Mouse (Mus musculus): ENCODE data around the gene Vmn1r157. TPM values are rescaled to one million over a fixed set of nuclear protein-coding genes. Genes with fewer than 3 reads are reported as not detected.
"Not testable (repeated sequence)": the region's sequence is repeated elsewhere in the genome, so short reads cannot be mapped to it uniquely, and the experiment has no call there.

The Vmn1r157 gene
- total RNA-seq (2021): not detected

GRCm38 (mm10) chr7:22761397-22761796 is at the start of gene Vmn1r157:
Vmn1r157 (plus strand) TSS chr7:22761697.
- intact Hi-C loops (cut with DNase I); DNase-seq (ENCODE audit: low spot score): not testable (repeated sequence)

GRCm38 (mm10) chr7:22719610-22720009 is 41.9 kb upstream of the Vmn1r157 start, which contains the start of gene Gm4567:
Gm4567 (minus strand) TSS chr7:22719710.
- intact Hi-C loops (cut with DNase I); DNase-seq (ENCODE audit: low spot score): not testable (repeated sequence)

GRCm38 (mm10) chr7:22775981-22776380 is 14.5 kb downstream of the Vmn1r157 start:
- DNase-seq (ENCODE audit: low spot score); intact Hi-C loops (cut with DNase I): not testable (repeated sequence)

- intact Hi-C loops (cut with DNase I); DNase-seq (ENCODE audit: low spot score): not testable (repeated sequence)
Measured at GRCm38 (mm10) chr7:22790682-22791081, 29.2 kb downstream of the Vmn1r157 start, which contains the start of gene Vmn1r158. Vmn1r158 (minus strand) TSS chr7:22790782.

Other genes starting within 250 kb of the Vmn1r157 start
- gene Vmn1r152, start 238.7 kb upstream of the Vmn1r157 start, total RNA-seq (2021): not detected
- gene Gm8677, start 226.8 kb upstream of the Vmn1r157 start, total RNA-seq (2021): not detected
- gene Gm4201, start 196.4 kb upstream of the Vmn1r157 start, total RNA-seq (2021): not detected
- gene Gm4565, start 173.6 kb upstream of the Vmn1r157 start, total RNA-seq (2021): not detected
- not detected for gene Vmn1r155, start 103.7 kb upstream of the Vmn1r157 start, total RNA-seq (2021)
- not detected for gene Gm8693, start 69.4 kb upstream of the Vmn1r157 start, total RNA-seq (2021)
- not detected for gene Gm4567, start 42.0 kb upstream of the Vmn1r157 start, total RNA-seq (2021)
- gene Vmn1r158, start 29.1 kb downstream of the Vmn1r157 start, total RNA-seq (2021): not detected
- not detected for gene Vmn1r159, start 81.9 kb downstream of the Vmn1r157 start, total RNA-seq (2021)
- gene Vmn1r160, start 109.5 kb downstream of the Vmn1r157 start, total RNA-seq (2021): not detected
- not detected for gene Gm4214, start 223.0 kb downstream of the Vmn1r157 start, total RNA-seq (2021)

All from heart, postnatal 25 days (tissue).